ENCODE assay signal across 8 mouse cellular contexts in the genomic region with DNA sequence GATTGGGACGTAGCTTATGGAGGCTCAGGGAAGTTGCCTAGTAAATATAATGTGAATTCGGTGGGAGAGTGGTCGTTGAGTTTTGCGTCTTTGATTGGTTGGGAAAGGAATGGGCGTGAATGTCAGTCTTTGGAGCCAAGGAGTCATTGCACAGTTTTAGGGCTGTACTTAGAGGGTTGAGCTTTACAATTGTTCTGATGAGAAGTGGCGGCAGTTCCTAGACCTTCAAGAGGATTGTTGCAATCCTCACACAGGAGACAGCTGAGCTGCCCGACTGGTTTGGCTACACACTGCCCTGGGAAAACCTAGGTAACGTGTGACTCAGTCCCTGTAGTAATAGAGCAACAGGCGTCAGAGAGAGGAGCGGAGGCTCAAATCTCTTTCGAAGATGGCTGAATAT. TPM values are rescaled to one million over a fixed set of nuclear protein-coding genes. Genes with fewer than 3 reads are reported as not detected.
A peak's percentile ranks its signal among the peaks of the same experiment; 100 is the strongest.
DNase-seq lines count a peak whose midpoint lies in the region; ATAC-seq and TF ChIP-seq lines count a peak whose summit lies in the region.

No protein-coding gene starts in this region.

- peak; percentile 69 for ATAC-seq in intestine, embryonic 16.5 days
- 0 out of 2 replicates have a peak, but pooled peaks have one; percentile 1 for ATAC-seq in megakaryocyte-erythroid progenitor cell, adult 5-6 weeks (replicated peaks; ENCODE audit: low FRiP score, low TSS enrichment, poor library complexity, severe bottlenecking)

- peak overlapping the region; percentile 73 for H3K4me2 ChIP-seq in intestine, embryonic 16.5 days (ENCODE audit: low read depth, low read length)

- H3K27me3 ChIP-seq in cerebellum, adult 2 months (ENCODE audit: control insufficient read depth, insufficient read depth, low read length): no peaks in the 10 kb centered on the region
- H3K27me3 ChIP-seq in intestine, embryonic 16.5 days (replicated peaks; ENCODE audit: control insufficient read depth, insufficient read depth, low read length): no peaks in the 10 kb centered on the region

- H3K9me3 ChIP-seq in intestine, embryonic 16.5 days (ENCODE audit: control insufficient read depth, low read length): no peaks in the 10 kb centered on the region

- no peaks in the 10 kb centered on the region for H3K36me3 ChIP-seq in intestine, embryonic 16.5 days (ENCODE audit: control insufficient read depth, insufficient read depth, low read length)

- WGBS in cerebellum, adult 2 months: 13% methylated on average over 11 of the region's 11 CpGs
- 18% methylated on average over 11 of the region's 11 CpGs for whole genome bisulfite sequencing in intestine, embryonic 16.5 days

- H3K9ac ChIP-seq in intestine, embryonic 16.5 days (ENCODE audit: low read depth, low read length): peak overlapping the region; percentile 97

- no peak for TF ChIP-seq CTCF in cerebellum, adult 2 months (IDR thresholded peaks at IDR 0.05; ENCODE audit: borderline replicate concordance, insufficient read depth, low read depth, low read length)

- peak overlapping the region; percentile 86 for H3K4me3 ChIP-seq in cerebellum, adult 2 months (replicated peaks; ENCODE audit: insufficient read depth, low read depth, low read length)
- peak overlapping the region; percentile 90 for H3K4me3 ChIP-seq in intestine, embryonic 16.5 days (ENCODE audit: low read length)

- TF ChIP-seq POLR2A in cerebellum, adult 2 months (IDR thresholded peaks at IDR 0.05; ENCODE audit: borderline replicate concordance, insufficient read depth, low read length): no peak

- no peak for DNase-seq in cerebellum, adult 2 months
- DNase-seq in cerebellum, postnatal 36 days: no peak
- DNase-seq in urinary bladder, postnatal 25 days (ENCODE audit: low spot score): peak; percentile 40
- DNase-seq in urinary bladder, postnatal 10 days (ENCODE audit: low spot score): no peak
- DNase-seq in right cerebral cortex, adult 2 months (ENCODE audit: low spot score in 2 of 2): no peak
- DNase-seq in layer of hippocampus, postnatal 14 days (ENCODE audit: low spot score in 2 of 2): no peak

- H3K4me1 ChIP-seq in cerebellum, adult 2 months (ENCODE audit: control insufficient read depth, insufficient read depth, low read length): peaks cover 16% of the 10 kb centered on the region
- H3K4me1 ChIP-seq in intestine, embryonic 16.5 days (ENCODE audit: control insufficient read depth, insufficient read depth, low read length): peaks cover 19% of the 10 kb centered on the region

- no peak overlapping the region for H3K27ac ChIP-seq in cerebellum, adult 2 months (ENCODE audit: insufficient read depth, low read length)
- peak overlapping the region; percentile 83 for H3K27ac ChIP-seq in intestine, embryonic 16.5 days (ENCODE audit: low read length)

RNA-seq across cellular contexts. Expression of gene Arl8b, which starts 1.2 kb away (rescaled TPM):
- 75.4 and 77.9 TPM in 2 replicates for polyA plus RNA-seq in cerebellum, adult 2 months (2012; rRNA removed)
- polyA plus RNA-seq in intestine, embryonic 16.5 days (2015; fragmentation: Nextera tagmentation; extraction: Ambion mirVana): 105 and 110 TPM in 2 replicates
- total RNA-seq in megakaryocyte-erythroid progenitor cell, adult 5-6 weeks (2014; fragmentation: Nextera tagmentation): 50.7 and 76.2 TPM in 2 replicates
- 55.7 and 58.4 TPM in 2 replicates for total RNA-seq in megakaryocyte-erythroid progenitor cell, adult 5-6 weeks (2017)
- 100 to 1,000 TPM; 188 to 200 TPM for total RNA-seq in layer of hippocampus, postnatal 14 days (2021)

RNA-seq across cellular contexts. Expression of gene Edem1, which starts 44.4 kb away (rescaled TPM):
- 9.5 and 10.5 TPM in 2 replicates for polyA plus RNA-seq in cerebellum, adult 2 months (2012; rRNA removed)
- 28.9 and 42.9 TPM in 2 replicates for polyA plus RNA-seq in intestine, embryonic 16.5 days (2015; fragmentation: Nextera tagmentation; extraction: Ambion mirVana)
- total RNA-seq in megakaryocyte-erythroid progenitor cell, adult 5-6 weeks (2014; fragmentation: Nextera tagmentation): 11.9 and 19.7 TPM in 2 replicates
- total RNA-seq in megakaryocyte-erythroid progenitor cell, adult 5-6 weeks (2017): 11.9 and 12.9 TPM in 2 replicates
- total RNA-seq in layer of hippocampus, postnatal 14 days (2021): 10 to 100 TPM; 19.6 to 28.9 TPM
